Mouse (Mus musculus) lung, postnatal 36 days (tissue): ENCODE data around the gene Mei4.

Experiments
- DNase-seq: peaks from one replicate; pipeline ENCODE4 v3.0.0; 2022; ENCODE audit warnings: mixed read lengths

The Mei4 gene

DNA sequence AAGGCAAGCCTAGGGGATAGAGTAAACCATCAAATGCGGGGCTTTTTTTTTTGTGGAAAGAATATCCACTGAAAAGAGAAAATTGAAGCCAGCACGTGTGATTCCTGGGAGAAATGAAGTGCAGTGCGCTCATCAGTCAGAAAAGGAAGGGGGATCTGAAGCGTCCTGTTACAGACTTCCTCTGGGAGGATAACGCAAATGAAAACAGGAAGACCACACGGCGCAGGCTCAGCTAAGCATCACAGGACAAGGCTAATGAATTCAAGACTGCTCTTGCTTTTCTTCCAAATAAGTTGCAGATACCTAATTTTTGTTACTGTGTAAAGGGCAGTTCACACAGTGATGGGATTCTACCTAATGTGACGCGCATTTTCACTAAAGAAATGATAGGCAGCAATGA lies 296.7 kb downstream of the Mei4 start:
- no peak for DNase-seq

DNA sequence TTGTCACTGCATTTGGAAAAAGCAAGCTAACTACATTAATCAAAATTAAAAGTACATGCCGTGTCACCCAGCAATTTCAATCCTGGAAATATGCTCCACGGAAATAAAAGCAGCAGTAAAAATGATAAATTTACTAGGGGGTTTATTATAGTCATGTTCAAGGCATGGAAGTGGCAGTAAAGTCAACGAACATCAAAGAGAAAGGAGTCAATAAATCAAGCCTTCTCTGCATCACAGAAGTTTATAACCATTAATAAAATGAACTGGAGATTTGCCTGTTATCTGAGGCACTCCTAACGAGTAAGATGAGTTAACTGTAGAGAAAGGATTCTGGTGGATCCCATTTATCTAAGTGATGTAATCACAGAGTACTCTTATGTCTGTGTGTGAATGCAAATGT lies 298.9 kb downstream of the Mei4 start:
- no peak for DNase-seq

DNA sequence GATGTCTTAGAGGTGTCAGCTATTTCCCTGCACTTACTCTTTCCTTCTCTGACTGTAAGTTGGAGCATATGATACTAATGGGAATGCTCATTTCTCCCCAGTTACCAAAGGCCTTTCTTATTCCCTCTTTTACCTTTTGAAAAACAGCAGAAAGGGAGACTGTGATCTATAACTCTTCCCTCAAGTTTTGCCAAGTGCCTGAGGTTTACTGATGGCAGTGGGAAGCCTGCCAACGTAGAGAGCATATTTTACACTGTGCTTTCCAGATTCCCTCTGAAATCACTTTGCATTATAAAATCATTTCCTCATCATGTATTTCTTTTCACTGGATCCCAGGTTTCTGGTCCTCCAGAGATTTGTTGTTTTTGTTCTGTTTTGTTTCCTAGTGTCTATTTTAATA lies 354.5 kb downstream of the Mei4 start:
- DNase-seq, result no peak

DNA sequence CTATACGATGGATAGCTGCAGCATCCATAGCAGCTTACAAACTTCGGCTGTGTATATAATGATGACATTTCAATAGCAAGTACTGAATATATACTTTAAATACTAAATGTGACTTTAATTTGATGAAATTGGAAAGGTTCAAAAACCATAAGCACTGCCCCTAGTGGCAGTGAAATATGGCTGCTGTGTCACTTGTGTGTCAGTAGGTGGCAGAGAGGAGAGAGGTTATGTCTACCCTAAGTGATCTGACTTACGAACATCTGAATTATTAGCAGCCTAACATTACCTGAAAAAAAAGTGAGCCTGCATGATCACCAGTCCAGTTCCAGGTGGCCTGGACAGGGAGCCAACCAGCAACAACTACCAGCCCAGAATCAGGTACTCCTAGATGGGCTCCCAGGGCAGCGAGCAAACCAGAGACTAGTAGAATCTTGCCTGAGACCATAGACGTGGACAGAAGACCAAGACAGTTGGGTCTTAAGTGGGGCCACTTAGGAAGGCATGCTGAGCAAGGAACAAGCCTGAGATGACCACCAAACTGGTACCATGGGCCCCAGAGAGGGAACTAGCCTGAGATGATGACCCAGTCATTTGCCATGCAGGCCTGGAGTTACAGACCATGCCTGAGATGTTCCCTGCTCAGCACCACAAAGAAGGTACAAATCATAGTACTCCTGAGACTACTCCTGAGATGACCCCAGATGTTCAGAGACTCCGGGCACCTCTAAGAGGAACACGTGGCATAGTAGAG lies 384.4 kb downstream of the Mei4 start:
- no peak for DNase-seq
